Mouse (Mus musculus) midbrain, embryonic 16.5 days (tissue): ENCODE measurements around the gene Coro1a. TPM values are rescaled to one million over a fixed set of nuclear protein-coding genes. Genes with fewer than 3 reads are reported as not detected.

Experiments
- ATAC-seq: fragments of 200-750 bp; cut with Nextera tagmentation; 2 replicates; pipeline ENCODE4 v1.8.0; 2017; ENCODE audit warnings: moderate TSS enrichment
- H3K27ac ChIP-seq: fragments of 300-500 bp; sonication (generic); 2 replicates; pipeline ENCODE4 v1.5.1; 2014; ENCODE audit warnings: mild to moderate bottlenecking, low read length, mixed read lengths
- H3K27me3 ChIP-seq: fragments of 300-500 bp; sonication (generic); 2 replicates; pipeline ENCODE4 v1.6.1; 2014; ENCODE audit warnings: low read depth, low read length, mixed read lengths; ENCODE audit not compliant: control insufficient read depth, insufficient read depth
- H3K36me3 ChIP-seq: fragments of 300-500 bp; sonication (generic); 2 replicates; pipeline ENCODE4 v1.6.1; 2014; ENCODE audit warnings: mild to moderate bottlenecking, low read length, moderate library complexity, mixed read lengths; ENCODE audit not compliant: control insufficient read depth, insufficient read depth
- H3K4me1 ChIP-seq: fragments of 300-500 bp; sonication (generic); 2 replicates; pipeline ENCODE4 v1.6.1; 2014; ENCODE audit warnings: mild to moderate bottlenecking, low read length, mixed read lengths; ENCODE audit not compliant: control insufficient read depth, insufficient read depth
- H3K4me2 ChIP-seq: fragments of 300-500 bp; sonication (generic); 2 replicates; pipeline ENCODE4 v1.6.1; 2014; ENCODE audit warnings: mild to moderate bottlenecking, low read length, mixed read lengths
- H3K4me3 ChIP-seq: fragments of 300-500 bp; sonication (generic); 2 replicates; pipeline ENCODE4 v1.5.1; 2014; ENCODE audit warnings: low read depth, mild to moderate bottlenecking, low read length, moderate library complexity, mixed read lengths
- H3K9ac ChIP-seq: fragments of 300-500 bp; sonication (generic); 2 replicates; pipeline ENCODE4 v1.6.1; 2014; ENCODE audit warnings: low read depth, low read length, mixed read lengths
- H3K9me3 ChIP-seq: fragments of 300-500 bp; sonication (generic); replicated peaks from 2 replicates; pipeline ENCODE4 v1.6.1; 2014; ENCODE audit warnings: mild to moderate bottlenecking, low read length, mixed read lengths; ENCODE audit not compliant: control insufficient read depth, poor library complexity, severe bottlenecking
- WGBS: fragments of 180-500 bp; shearing (Covaris S2); extraction: QIAGEN DNeasy Blood & Tissue Kit; methylation state at CpG from one replicate; pipeline ENCODE4 v1.1.7; 2014; 5-methylcytosine and 5-hydroxymethylcytosine counted together
- polyA plus RNA-seq: library from polyadenylated mRNA; unstranded; fragments of >200 nt; fragmentation: Nextera tagmentation; extraction: Ambion mirVana; gene quantifications from 2 replicates; pipeline ENCODE4 v1.2.1, GENCODE M21; 2015

Gene Coro1a
- polyA plus RNA-seq, 1 experiment from 2014 or later = 122 TPM

DNA sequence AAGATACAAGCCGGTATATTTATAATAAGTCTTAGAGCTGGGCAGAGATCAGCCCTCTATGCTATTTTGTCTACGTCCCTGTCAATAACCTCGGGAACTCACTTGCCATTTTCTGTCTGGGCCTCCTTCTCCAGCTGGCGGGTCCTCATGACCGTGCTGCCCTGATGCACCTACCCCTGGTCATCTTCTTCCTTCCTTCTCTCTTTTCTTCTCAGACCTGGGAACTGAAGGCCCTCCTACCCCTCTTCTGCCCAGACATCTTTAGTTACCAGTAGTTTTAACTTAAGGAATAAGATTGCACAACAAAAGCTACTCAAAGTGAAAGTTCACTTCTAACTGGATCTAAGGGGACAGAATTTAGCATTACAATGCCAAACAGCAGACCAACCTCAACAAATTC lies 27.9 kb downstream of the Coro1a start:
- ATAC-seq = no peak
- no peak overlapping the region for H3K27ac ChIP-seq
- no peaks in the 10 kb centered on the region for H3K9me3 ChIP-seq
- no peaks in the 10 kb centered on the region for H3K27me3 ChIP-seq
- WGBS = 93% methylated on average over 5 of the region's 5 CpGs
- H3K9ac ChIP-seq = no peak overlapping the region
- H3K4me2 ChIP-seq = no peak overlapping the region
- H3K4me1 ChIP-seq = no peaks in the 10 kb centered on the region
- H3K4me3 ChIP-seq = no peak overlapping the region
- H3K36me3 ChIP-seq = no peaks in the 10 kb centered on the region

GRCm38 (mm10) chr7:126678545-126679341 lies 28.8 kb downstream of the Coro1a start:
- H3K4me2 ChIP-seq = no peak overlapping the region
- no peak overlapping the region for H3K9ac ChIP-seq
- H3K4me1 ChIP-seq = no peaks in the 10 kb centered on the region
- no peak overlapping the region for H3K4me3 ChIP-seq
- no peak overlapping the region for H3K27ac ChIP-seq
- no peaks in the 10 kb centered on the region for H3K9me3 ChIP-seq
- ATAC-seq = no peak
- H3K36me3 ChIP-seq = no peaks in the 10 kb centered on the region
- 83% methylated on average over 8 of the region's 8 CpGs for WGBS
- no peaks in the 10 kb centered on the region for H3K27me3 ChIP-seq

DNA sequence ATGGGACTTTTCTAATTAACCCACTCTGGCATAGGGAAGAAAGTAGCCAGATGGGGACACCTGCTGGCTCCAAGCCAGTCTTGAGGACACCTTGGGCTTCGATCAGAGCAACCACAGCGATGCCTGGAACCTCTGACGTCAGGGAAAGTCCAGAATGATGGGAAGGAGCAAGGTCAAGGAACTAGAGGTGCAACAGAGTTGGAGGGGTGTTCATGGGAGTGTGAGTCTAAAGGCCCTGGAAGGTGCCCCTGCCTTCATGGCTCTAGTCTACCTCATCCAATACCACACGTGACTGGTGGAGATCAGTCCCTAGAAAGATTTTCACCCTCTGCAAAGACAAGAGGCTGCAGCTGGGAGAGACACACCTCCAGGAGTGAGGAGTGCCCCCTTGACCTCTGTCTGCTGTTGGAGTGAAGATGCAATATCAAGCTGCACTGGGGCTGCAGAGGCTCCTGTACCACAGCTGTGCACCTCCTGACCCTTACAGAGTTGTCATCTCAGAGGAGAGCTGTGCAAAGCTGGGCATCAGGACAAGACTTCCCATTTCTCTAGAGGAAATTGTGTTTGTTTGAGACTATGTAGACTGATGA lies 30.9 kb downstream of the Coro1a start:
- H3K4me3 ChIP-seq = no peak overlapping the region
- H3K4me1 ChIP-seq = no peaks in the 10 kb centered on the region
- WGBS = 83% methylated on average over 4 of the region's 4 CpGs
- no peak overlapping the region for H3K9ac ChIP-seq
- no peak for ATAC-seq
- peaks cover 8% of the 10 kb centered on the region for H3K36me3 ChIP-seq
- no peak overlapping the region for H3K27ac ChIP-seq
- no peaks in the 10 kb centered on the region for H3K9me3 ChIP-seq
- no peaks in the 10 kb centered on the region for H3K27me3 ChIP-seq
- no peak overlapping the region for H3K4me2 ChIP-seq

- no peaks in the 10 kb centered on the region for H3K9me3 ChIP-seq
- no peak within 1 kb of the TSS for H3K4me2 ChIP-seq
- H3K36me3 ChIP-seq = peaks cover 12% of the 10 kb centered on the region
- H3K27me3 ChIP-seq = no peaks in the 10 kb centered on the region
- WGBS = 75% methylated on average over 1 of the region's 1 CpGs
- H3K9ac ChIP-seq = no peak within 1 kb of the TSS
- ATAC-seq = no peak
- no peak within 1 kb of the TSS for H3K4me3 ChIP-seq
- no peak within 1 kb of the TSS for H3K27ac ChIP-seq
- H3K4me1 ChIP-seq = no peaks in the 10 kb centered on the region
Measured at GRCm38 (mm10) chr7:126676207-126676606, 31.4 kb downstream of the Coro1a start, which contains the start of gene Sult1a1. Sult1a1 (minus strand) TSS chr7:126676432.

DNA sequence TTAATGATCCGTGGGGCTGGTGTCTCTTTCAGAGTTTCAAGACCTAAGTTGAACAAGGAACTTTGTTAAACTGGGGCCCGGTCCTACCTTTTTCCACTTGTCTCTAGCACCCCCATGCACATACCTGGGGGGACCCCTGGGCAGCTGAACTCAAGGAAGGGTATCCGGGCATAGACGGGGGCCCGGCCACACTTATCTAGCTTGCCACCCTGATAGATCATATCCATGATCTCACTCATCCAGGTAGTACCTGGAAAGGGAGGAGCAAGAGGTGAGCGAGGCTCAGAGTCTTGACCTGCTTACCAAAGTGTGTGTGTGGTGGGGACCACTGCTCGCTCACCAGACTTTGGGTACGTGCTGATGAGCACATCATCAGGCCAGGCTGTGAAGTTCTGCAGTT lies 32.5 kb downstream of the Coro1a start:
- 96% methylated on average over 8 of the region's 8 CpGs for WGBS

GRCm38 (mm10) chr7:126672111-126672510 lies 35.5 kb downstream of the Coro1a start:
- H3K4me2 ChIP-seq = no peak overlapping the region
- no peak overlapping the region for H3K9ac ChIP-seq
- no peak overlapping the region for H3K27ac ChIP-seq
- 94% methylated on average over 9 of the region's 9 CpGs for WGBS
- no peak for ATAC-seq
- no peak overlapping the region for H3K4me3 ChIP-seq
- H3K27me3 ChIP-seq = no peaks in the 10 kb centered on the region
- no peaks in the 10 kb centered on the region for H3K4me1 ChIP-seq
- H3K9me3 ChIP-seq = no peaks in the 10 kb centered on the region
- peaks cover 14% of the 10 kb centered on the region for H3K36me3 ChIP-seq

More for the DNA sequence above, 32.5 kb downstream of the Coro1a start:
- H3K4me1 ChIP-seq = no peaks in the 10 kb centered on the region
- H3K4me3 ChIP-seq = no peak overlapping the region
- no peak overlapping the region for H3K4me2 ChIP-seq
- H3K36me3 ChIP-seq = peaks cover 13% of the 10 kb centered on the region
- H3K27ac ChIP-seq = no peak overlapping the region
- H3K9ac ChIP-seq = no peak overlapping the region
- H3K27me3 ChIP-seq = no peaks in the 10 kb centered on the region
- ATAC-seq = no peak
- H3K9me3 ChIP-seq = no peaks in the 10 kb centered on the region

DNA sequence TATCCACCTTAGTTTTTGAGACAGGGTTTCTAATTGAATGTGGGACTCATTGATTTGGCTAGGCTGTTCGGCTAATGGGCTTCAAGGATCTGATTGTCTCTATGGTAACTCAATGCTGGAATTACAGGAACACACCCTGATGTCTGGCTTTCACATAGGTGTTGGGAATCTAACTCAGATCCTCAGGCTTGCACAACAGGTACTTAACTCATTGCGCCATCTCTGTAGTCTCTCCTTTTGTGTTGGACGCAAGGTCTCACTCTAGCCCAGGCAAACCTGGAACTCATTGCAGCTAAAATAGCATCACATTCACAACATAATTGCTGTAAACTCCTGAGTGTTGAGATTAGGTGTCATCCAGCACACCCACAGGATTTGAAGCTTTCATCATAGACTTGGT lies 37.4 kb downstream of the Coro1a start:
- H3K4me3 ChIP-seq = no peak overlapping the region
- ATAC-seq = no peak
- H3K9me3 ChIP-seq = no peaks in the 10 kb centered on the region
- H3K4me2 ChIP-seq = no peak overlapping the region
- H3K4me1 ChIP-seq = no peaks in the 10 kb centered on the region
- peaks cover 21% of the 10 kb centered on the region for H3K36me3 ChIP-seq
- H3K27ac ChIP-seq = no peak overlapping the region
- no peaks in the 10 kb centered on the region for H3K27me3 ChIP-seq
- no peak overlapping the region for H3K9ac ChIP-seq
- 95% methylated on average over 3 of the region's 3 CpGs for WGBS

- WGBS = 85% methylated on average over 5 of the region's 5 CpGs
- Histone ChIP-seq H3K27me3 (no peaks in the 10 kb centered on the region), H3K9me3 (no peaks in the 10 kb centered on the region), H3K4me3 (no peak overlapping the region), H3K9ac (no peak overlapping the region), H3K27ac (no peak overlapping the region), H3K4me2 (no peak overlapping the region), H3K4me1 (no peaks in the 10 kb centered on the region), H3K36me3 (peaks cover 29% of the 10 kb centered on the region)
- no peak for ATAC-seq
Measured at GRCm38 (mm10) chr7:126668452-126668851, 39.1 kb downstream of the Coro1a start.

DNA sequence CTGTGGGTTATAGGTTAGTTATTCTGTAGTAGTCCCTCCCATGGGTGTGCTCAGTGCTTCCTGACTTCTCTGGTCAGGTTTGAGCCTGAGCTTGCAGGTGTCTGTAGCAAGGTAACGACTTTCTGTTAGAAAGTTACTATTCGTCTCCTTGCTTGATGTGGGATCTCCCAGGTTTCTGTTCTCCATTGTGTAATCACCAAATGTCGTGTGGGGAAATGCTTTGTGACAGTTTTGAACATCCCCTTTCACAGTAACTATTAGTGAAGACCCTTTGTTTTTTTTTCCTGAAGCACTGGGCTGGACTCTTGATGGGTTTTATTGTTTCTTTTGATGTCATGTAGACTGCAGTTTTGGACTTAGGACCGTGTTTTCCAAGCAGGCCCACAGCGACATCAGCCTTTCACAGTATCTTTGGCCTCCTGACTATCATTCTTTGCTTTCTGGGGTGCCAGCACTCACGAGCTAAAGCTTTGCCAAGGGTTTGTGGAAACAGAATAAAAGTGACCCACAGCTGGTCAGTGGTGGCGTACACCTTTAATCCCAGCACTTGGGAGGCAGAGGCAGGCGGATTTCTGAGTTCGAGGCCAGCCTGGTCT lies 40.0 kb downstream of the Coro1a start:
- H3K9me3 ChIP-seq = no peaks in the 10 kb centered on the region
- peaks cover 26% of the 10 kb centered on the region for H3K36me3 ChIP-seq
- no peaks in the 10 kb centered on the region for H3K4me1 ChIP-seq
- no peak overlapping the region for H3K27ac ChIP-seq
- H3K27me3 ChIP-seq = no peaks in the 10 kb centered on the region
- no peak for ATAC-seq
- H3K9ac ChIP-seq = no peak overlapping the region
- H3K4me2 ChIP-seq = no peak overlapping the region
- WGBS = 89% methylated on average over 9 of the region's 9 CpGs
- H3K4me3 ChIP-seq = no peak overlapping the region
